Mouse (Mus musculus): Measurements from ENCODE around the gene Aldh1a1. TPM values are rescaled to one million over a fixed set of nuclear protein-coding genes. Genes with fewer than 3 reads are reported as not detected.

The Aldh1a1 gene
- polyA plus RNA-seq, 1 experiment from 2014 or later = 1.3 TPM

Other genes with a start within 250 kb of the Aldh1a1 start
- gene Anxa1, start 101.8 kb upstream of the Aldh1a1 start, polyA plus RNA-seq (2015; fragmentation: Nextera tagmentation; extraction: Ambion mirVana) = 3.0 and 5.6 TPM in 2 replicates
- 0.12 and 0.24 TPM in 2 replicates for gene Aldh1a7, start 234.8 kb downstream of the Aldh1a1 start, polyA plus RNA-seq (2015; fragmentation: Nextera tagmentation; extraction: Ambion mirVana)

Measured in midbrain, embryonic 13.5 days (tissue).